Mouse (Mus musculus) heart, adult 2 months (tissue): ENCODE measurements around the gene Vmn1r176. TPM values are rescaled to one million over a fixed set of nuclear protein-coding genes. Genes with fewer than 3 reads are reported as not detected.
"Not testable (repeated sequence)": the region's sequence is repeated elsewhere in the genome, so short reads cannot be mapped to it uniquely, and the experiment has no call there.

Experiments
- DNase-seq, 2 experiments: peaks; one replicate each; pipeline ENCODE4 v3.0.0; 2021
- H3K27ac ChIP-seq: fragments of 200-600 bp; 2 replicates; pipeline ENCODE4 v1.8.1; 2022
- H3K27me3 ChIP-seq: fragments of 200-500 bp; 2 replicates; pipeline ENCODE4 v1.6.1; 2012; ENCODE audit warnings: mild to moderate bottlenecking, low read length, inconsistent platforms, mixed read lengths; ENCODE audit not compliant: control insufficient read depth, insufficient read depth
- H3K36me3 ChIP-seq: fragments of 200-500 bp; 2 replicates; pipeline ENCODE4 v1.6.1; 2012; ENCODE audit warnings: low read length, inconsistent platforms; ENCODE audit not compliant: control insufficient read depth, insufficient read depth
- H3K4me1 ChIP-seq: fragments of 200-500 bp; 2 replicates; pipeline ENCODE4 v1.6.1; 2011; ENCODE audit warnings: low read length; ENCODE audit not compliant: control insufficient read depth, insufficient read depth
- H3K4me3 ChIP-seq: fragments of 200-600 bp; 2 replicates; pipeline ENCODE4 v1.8.1; 2022
- H3K79me2 ChIP-seq: fragments of 200-500 bp; replicated peaks from 2 replicates; pipeline ENCODE4 v1.6.1; 2012; ENCODE audit warnings: mild to moderate bottlenecking, inconsistent platforms, low read length, moderate library complexity, mixed read lengths; ENCODE audit not compliant: control insufficient read depth, insufficient read depth
- H3K9ac ChIP-seq: fragments of 200-500 bp; 2 replicates; pipeline ENCODE4 v1.6.1; 2012; ENCODE audit warnings: low read depth, mild to moderate bottlenecking, control low read depth, inconsistent platforms, low read length, mixed read lengths
- CTCF ChIP-seq: fragments of 200-600 bp; IDR thresholded peaks from 2 replicates; pipeline ENCODE4 v1.8.1; 2022; ENCODE audit warnings: antibody characterized with exemption, mild to moderate bottlenecking, moderate library complexity
- EP300 ChIP-seq: fragments of 200-500 bp; IDR thresholded peaks from 2 replicates; pipeline ENCODE4 v1.6.1; 2011; ENCODE audit warnings: low read depth, low read length, control low read depth; ENCODE audit not compliant: insufficient read depth
- POLR2A ChIP-seq: fragments of 200-500 bp; IDR thresholded peaks from 2 replicates; pipeline ENCODE4 v1.6.1; 2011; ENCODE audit warnings: mild to moderate bottlenecking, low read depth, low read length, control low read depth; ENCODE audit not compliant: insufficient read depth
- WGBS: fragments of 180-500 bp; shearing (Covaris S2); methylation state at CpG from one replicate; pipeline ENCODE4 v1.1.7; 2018; 5-methylcytosine and 5-hydroxymethylcytosine counted together
- intact Hi-C: fragments of 180-260 bp; cut with DNase I; formaldehyde crosslinking; loops from one replicate; pipeline ENCODE4 v1.15.1; 2025
- long read RNA-seq: library from polyadenylated mRNA; stranded (forward); transcript quantifications from one replicate; pipeline ENCODE4 v2.0.0, GENCODE M21; 2021
- polyA plus RNA-seq: library from polyadenylated mRNA; depleted of rRNA; stranded (reverse); fragments of >200 nt; gene quantifications from 2 replicates; pipeline ENCODE4 v1.2.3, GENCODE M21; 2012; rRNA removed
- total RNA-seq, 2 experiments: library from RNA; stranded (reverse); gene quantifications; 2 replicates each; pipeline ENCODE4 v1.2.3; 2021

Vmn1r176 gene
- total RNA-seq (not detected), polyA plus RNA-seq (not detected in 2 replicates)
- long read RNA-seq: 0 reads

DNA sequence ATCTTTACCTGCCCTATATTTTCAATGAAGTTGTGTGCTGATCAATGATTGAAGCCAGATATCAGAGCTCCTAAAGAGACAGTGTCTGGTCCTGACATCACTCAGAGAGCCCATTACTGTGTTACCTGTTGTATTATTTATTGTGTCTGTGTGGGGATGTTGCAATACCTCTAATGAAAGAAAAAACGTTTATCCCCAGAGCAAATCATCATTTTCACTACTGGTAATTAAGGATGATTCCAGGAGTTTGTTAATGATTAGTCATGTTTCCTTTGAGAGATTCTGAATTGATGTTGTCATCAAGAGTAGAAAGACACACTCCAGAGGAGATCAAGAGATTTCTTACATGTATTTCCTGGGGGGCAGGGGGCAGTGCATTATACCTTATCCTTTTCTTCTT, at the start of gene Vmn1r176:
Gene Vmn1r176, minus strand, starts transcription at position 101 of the 400 bp plus-strand sequence.
- intact Hi-C loops, H3K4me1 ChIP-seq, H3K9ac ChIP-seq, H3K27ac ChIP-seq, H3K27me3 ChIP-seq, H3K79me2 ChIP-seq, H3K36me3 ChIP-seq, H3K4me3 ChIP-seq, DNase-seq: not testable (repeated sequence)
- no CpG with 5 or more reads among the region's 1 CpGs for WGBS

DNA sequence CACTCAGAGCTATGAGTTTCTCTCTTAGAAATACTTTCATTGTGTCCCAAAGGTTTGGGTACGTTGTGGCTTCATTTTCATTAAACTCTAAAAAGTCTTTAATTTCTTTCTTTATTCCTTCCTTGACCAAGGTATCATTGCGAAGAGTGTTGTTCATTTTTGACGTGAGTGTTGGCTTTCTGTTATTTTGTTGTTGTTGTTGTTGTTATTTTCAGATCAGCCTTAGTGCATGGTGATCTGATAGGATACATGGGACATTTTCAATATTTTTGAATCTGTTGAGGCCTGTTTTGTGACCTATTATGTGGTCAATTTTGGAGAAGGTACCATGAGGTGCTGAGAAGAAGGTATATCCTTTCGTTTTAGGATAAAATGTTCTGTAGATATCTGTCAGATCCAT, 39.7 kb upstream of the Vmn1r176 start:
- DNase-seq, H3K79me2 ChIP-seq, intact Hi-C loops: not testable (repeated sequence)

DNA sequence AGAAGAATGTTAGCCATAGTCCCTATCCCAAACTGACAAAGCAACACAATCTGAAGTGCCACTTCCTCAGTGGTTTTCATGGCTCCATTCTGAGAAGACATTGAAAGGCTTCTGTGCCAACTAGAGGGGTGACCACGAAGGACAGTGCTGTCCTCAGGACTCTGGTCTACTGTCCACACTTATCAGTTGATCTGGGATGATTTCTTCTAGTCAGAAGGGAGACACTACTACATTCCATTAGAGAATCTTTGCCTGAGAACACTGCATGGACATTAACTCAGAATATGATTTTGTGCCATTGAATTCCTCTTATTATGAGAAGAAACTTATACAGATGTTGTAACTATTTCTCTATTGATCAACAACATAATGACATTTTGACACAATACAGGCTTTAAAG, 29.2 kb upstream of the Vmn1r176 start, which contains the start of gene Vmn1r177:
Gene Vmn1r177, minus strand, starts transcription at position 101 of the 400 bp plus-strand sequence.
- H3K4me1 ChIP-seq, H3K9ac ChIP-seq, DNase-seq, H3K79me2 ChIP-seq, H3K27ac ChIP-seq, H3K36me3 ChIP-seq, H3K27me3 ChIP-seq, intact Hi-C loops, H3K4me3 ChIP-seq: not testable (repeated sequence)
- WGBS: 12% methylated on average over 1 of the region's 1 CpGs

More for the DNA sequence above, 39.7 kb upstream of the Vmn1r176 start:
- not testable (repeated sequence) for H3K36me3 ChIP-seq, H3K27ac ChIP-seq, H3K27me3 ChIP-seq, H3K4me1 ChIP-seq, H3K4me3 ChIP-seq, H3K9ac ChIP-seq
- WGBS: 55% methylated on average over 4 of the region's 4 CpGs

DNA sequence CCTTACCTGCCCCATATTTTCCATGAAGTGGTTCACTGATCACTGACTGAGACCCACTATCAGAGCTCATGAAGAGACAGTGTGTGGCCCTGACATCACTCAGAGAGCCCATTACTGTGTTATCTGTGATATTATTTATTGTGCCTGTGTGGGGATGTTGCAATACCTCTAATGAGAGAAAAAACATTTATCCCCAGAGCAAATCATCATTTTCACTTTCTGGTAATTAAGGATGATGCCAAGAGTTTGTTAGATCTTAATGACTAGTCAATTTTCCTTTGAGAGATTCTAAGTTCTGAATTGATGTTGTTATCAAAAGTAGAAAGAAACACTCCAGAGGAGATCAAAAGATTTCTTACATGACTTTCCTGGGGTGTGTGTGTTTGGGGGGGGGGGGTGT, 26.6 kb downstream of the Vmn1r176 start, which contains the start of gene Vmn1r175:
Gene Vmn1r175, minus strand, starts transcription at position 101 of the 400 bp plus-strand sequence.
- H3K36me3 ChIP-seq, intact Hi-C loops, H3K9ac ChIP-seq, H3K79me2 ChIP-seq, H3K4me1 ChIP-seq, DNase-seq, H3K27ac ChIP-seq, H3K4me3 ChIP-seq, H3K27me3 ChIP-seq: not testable (repeated sequence)

DNA sequence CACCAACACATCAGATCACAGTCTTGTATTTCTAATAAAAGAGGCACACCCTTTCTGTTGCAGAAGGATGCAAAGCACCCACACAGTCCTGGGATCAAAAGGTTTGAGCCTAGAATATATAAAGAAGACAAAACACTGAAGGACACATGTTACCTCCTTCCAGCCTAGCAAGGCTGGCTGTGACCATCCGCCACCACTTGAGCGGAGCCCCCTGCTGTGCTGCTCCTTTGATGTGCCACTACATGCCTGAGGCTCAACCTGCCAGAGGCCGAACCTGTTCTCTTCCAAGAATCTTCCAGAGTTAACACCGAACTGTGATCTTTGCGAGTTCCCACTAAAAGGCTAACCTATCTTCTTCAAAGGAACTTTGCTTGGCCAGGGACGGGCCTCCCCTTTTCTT, 52.6 kb downstream of the Vmn1r176 start:
- H3K4me1 ChIP-seq: no peaks in the 10 kb centered on the region
- intact Hi-C loops: no loop called here
- H3K27me3 ChIP-seq: no peaks in the 10 kb centered on the region
- no peaks in the 10 kb centered on the region for H3K36me3 ChIP-seq
- TF ChIP-seq EP300 (no peak), CTCF (no peak), POLR2A (no peak)
- DNase-seq: no peak
- 72% methylated on average over 6 of the region's 6 CpGs for WGBS
- no peak overlapping the region for H3K4me3 ChIP-seq
- H3K27ac ChIP-seq: no peak overlapping the region
- H3K9ac ChIP-seq: no peak overlapping the region
- no peaks in the 10 kb centered on the region for H3K79me2 ChIP-seq

Other genes with a start within 250 kb of the Vmn1r176 start
- gene Vmn1r170, start 231.2 kb downstream of the Vmn1r176 start, total RNA-seq: not detected
- gene Vmn1r170, start 231.2 kb downstream of the Vmn1r176 start, polyA plus RNA-seq: not detected in 2 replicates
- not detected for gene Vmn1r171, start 206.7 kb downstream of the Vmn1r176 start, total RNA-seq
- gene Vmn1r171, start 206.7 kb downstream of the Vmn1r176 start, polyA plus RNA-seq: not detected in 2 replicates
- not detected for gene Vmn1r172, start 179.1 kb downstream of the Vmn1r176 start, total RNA-seq
- not detected in 2 replicates for gene Vmn1r172, start 179.1 kb downstream of the Vmn1r176 start, polyA plus RNA-seq
- not detected for gene Vmn1r173, start 136.7 kb downstream of the Vmn1r176 start, total RNA-seq
- not detected in 2 replicates for gene Vmn1r173, start 136.7 kb downstream of the Vmn1r176 start, polyA plus RNA-seq
- gene Vmn1r174, start 85.1 kb downstream of the Vmn1r176 start, total RNA-seq: not detected
- gene Vmn1r174, start 85.1 kb downstream of the Vmn1r176 start, polyA plus RNA-seq: not detected in 2 replicates
- gene Vmn1r175, start 26.7 kb downstream of the Vmn1r176 start, total RNA-seq: not detected
- not detected in 2 replicates for gene Vmn1r175, start 26.7 kb downstream of the Vmn1r176 start, polyA plus RNA-seq
- not detected for gene Vmn1r177, start 29.1 kb upstream of the Vmn1r176 start, total RNA-seq
- gene Vmn1r177, start 29.1 kb upstream of the Vmn1r176 start, polyA plus RNA-seq: not detected in 2 replicates
- gene Vmn1r178, start 54.6 kb upstream of the Vmn1r176 start, total RNA-seq: not detected
- gene Vmn1r178, start 54.6 kb upstream of the Vmn1r176 start, polyA plus RNA-seq: not detected in 2 replicates
- not detected for gene Vmn1r179, start 89.6 kb upstream of the Vmn1r176 start, total RNA-seq
- gene Vmn1r179, start 89.6 kb upstream of the Vmn1r176 start, polyA plus RNA-seq: not detected in 2 replicates
- not detected for gene Vmn1r180, start 113.3 kb upstream of the Vmn1r176 start, total RNA-seq
- gene Vmn1r180, start 113.3 kb upstream of the Vmn1r176 start, polyA plus RNA-seq: not detected in 2 replicates
- not detected for gene Vmn1r181, start 137.2 kb upstream of the Vmn1r176 start, total RNA-seq
- gene Vmn1r181, start 137.2 kb upstream of the Vmn1r176 start, polyA plus RNA-seq: not detected in 2 replicates
- not detected for gene V1rd19, start 164.3 kb upstream of the Vmn1r176 start, total RNA-seq
- not detected in 2 replicates for gene V1rd19, start 164.3 kb upstream of the Vmn1r176 start, polyA plus RNA-seq
- gene Vmn1r183, start 215.9 kb upstream of the Vmn1r176 start, total RNA-seq: not detected
- not detected in 2 replicates for gene Vmn1r183, start 215.9 kb upstream of the Vmn1r176 start, polyA plus RNA-seq
- 10 to 100 TPM; 16.7 to 16.8 TPM for gene Zfp180, start 244.6 kb upstream of the Vmn1r176 start, total RNA-seq
- 7.7 and 11.3 TPM in 2 replicates for gene Zfp180, start 244.6 kb upstream of the Vmn1r176 start, polyA plus RNA-seq